Mouse (Mus musculus) limb, embryonic 14.5 days (tissue): ENCODE measurements around the gene Mmp24. TPM values are rescaled to one million over a fixed set of nuclear protein-coding genes. Genes with fewer than 3 reads are reported as not detected.
"Not testable (repeated sequence)": the region's sequence is repeated elsewhere in the genome, so short reads cannot be mapped to it uniquely, and the experiment has no call there.

Experiments
- ATAC-seq: fragments of 200-750 bp; cut with Nextera tagmentation; 2 replicates; pipeline ENCODE4 v1.8.0; 2017; ENCODE audit warnings: low read depth, moderate number of reproducible peaks, moderate TSS enrichment; ENCODE audit not compliant: low FRiP score
- DNase-seq: peaks from one replicate; pipeline ENCODE4 v3.0.0-alpha.2; 2015; ENCODE audit warnings: low spot score
- H3K27ac ChIP-seq: fragments of 300-500 bp; sonication (generic); replicated peaks from 2 replicates; pipeline ENCODE4 v1.5.1; 2014; ENCODE audit warnings: low read depth, mild to moderate bottlenecking, low read length, moderate library complexity, mixed read lengths
- H3K27me3 ChIP-seq: fragments of 300-500 bp; sonication (generic); 2 replicates; pipeline ENCODE4 v1.6.1; 2014; ENCODE audit warnings: low read length, mixed read lengths; ENCODE audit not compliant: control insufficient read depth, insufficient read depth
- H3K36me3 ChIP-seq: fragments of 300-500 bp; sonication (generic); 2 replicates; pipeline ENCODE4 v1.6.1; 2014; ENCODE audit warnings: mild to moderate bottlenecking, low read length, moderate library complexity, mixed read lengths; ENCODE audit not compliant: control insufficient read depth, insufficient read depth
- H3K4me1 ChIP-seq: fragments of 300-500 bp; sonication (generic); 2 replicates; pipeline ENCODE4 v1.6.1; 2014; ENCODE audit warnings: antibody characterized with exemption, low read length, mixed read lengths; ENCODE audit not compliant: control insufficient read depth, insufficient read depth
- H3K4me2 ChIP-seq: fragments of 300-500 bp; sonication (generic); replicated peaks from 2 replicates; pipeline ENCODE4 v1.6.1; 2014; ENCODE audit warnings: low read depth, mild to moderate bottlenecking, low read length, moderate library complexity; ENCODE audit not compliant: severe bottlenecking
- H3K4me3 ChIP-seq: fragments of 300-500 bp; sonication (generic); replicated peaks from 2 replicates; pipeline ENCODE4 v1.5.1; 2014; ENCODE audit warnings: low read length
- H3K9ac ChIP-seq: fragments of 300-500 bp; sonication (generic); 2 replicates; pipeline ENCODE4 v1.6.1; 2014; ENCODE audit warnings: mild to moderate bottlenecking, low read depth, low read length, moderate library complexity; ENCODE audit not compliant: severe bottlenecking
- H3K9me3 ChIP-seq: fragments of 300-500 bp; sonication (generic); 2 replicates; pipeline ENCODE4 v1.6.1; 2016; ENCODE audit warnings: low read length; ENCODE audit not compliant: control insufficient read depth
- POLR2A ChIP-seq: fragments of 200-500 bp; IDR thresholded peaks from 2 replicates; pipeline ENCODE4 v1.8.0; 2012; ENCODE audit warnings: inconsistent platforms, mild to moderate bottlenecking, moderate library complexity, borderline replicate concordance; ENCODE audit not compliant: insufficient read depth, insufficient read length; ENCODE audit errors: extremely low read depth
- WGBS: fragments of 180-500 bp; shearing (Covaris S2); extraction: QIAGEN DNeasy Blood & Tissue Kit; methylation state at CpG from one replicate; pipeline ENCODE4 v1.1.7; 2014; 5-methylcytosine and 5-hydroxymethylcytosine counted together
- polyA plus RNA-seq, 2 experiments: library from polyadenylated mRNA; depleted of rRNA in 1 of 2; stranded (reverse) in 1 of 2; unstranded in 1 of 2; fragments of >200 nt; fragmentation: Nextera tagmentation in 1 of 2; extraction: Ambion mirVana in 1 of 2; gene quantifications; 2 replicates each; pipeline versions ENCODE4 v1.2.1 to v1.2.3; 2012 to 2014

The Mmp24 gene
- polyA plus RNA-seq, 2 experiments, result 0.04 to 0.30 TPM

DNA sequence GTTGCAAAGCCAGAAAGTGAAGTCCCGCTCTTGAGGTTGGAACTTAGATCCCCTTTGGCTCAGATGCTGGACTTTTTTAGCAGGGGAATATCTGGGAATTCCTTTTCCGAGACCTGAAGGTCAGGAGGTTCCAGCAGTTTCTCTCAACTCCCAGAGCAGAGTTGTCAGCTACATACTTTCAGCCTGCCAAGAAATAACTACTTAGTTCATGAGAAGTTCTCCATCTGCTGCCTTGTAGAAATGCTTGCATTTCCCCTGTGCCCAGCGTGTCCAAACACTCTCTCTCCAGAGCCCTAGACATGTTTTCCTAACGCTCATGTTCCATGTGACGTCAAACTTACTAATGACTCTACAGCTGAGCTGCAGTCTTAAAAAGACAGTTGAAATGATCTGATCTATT, 40.1 kb upstream of the Mmp24 start:
- no peak for TF ChIP-seq POLR2A

GRCm38 (mm10) chr2:155735766-155736165, 39.4 kb upstream of the Mmp24 start, which contains the start of gene Gm17581:
Gene Gm17581 (minus strand): TSS chr2:155735866.
- not testable (repeated sequence) for H3K9me3 ChIP-seq, DNase-seq, H3K4me1 ChIP-seq, H3K27ac ChIP-seq, H3K9ac ChIP-seq, H3K27me3 ChIP-seq, H3K36me3 ChIP-seq, H3K4me3 ChIP-seq, H3K4me2 ChIP-seq, ATAC-seq
- WGBS, result 86% methylated on average over 5 of the region's 5 CpGs

More for the DNA sequence above, 40.1 kb upstream of the Mmp24 start:
- Histone ChIP-seq H3K27ac (no peak overlapping the region), H3K4me3 (no peak overlapping the region), H3K9ac (no peak overlapping the region), H3K27me3 (no peaks in the 10 kb centered on the region), H3K9me3 (no peaks in the 10 kb centered on the region), H3K4me1 (no peaks in the 10 kb centered on the region), H3K36me3 (no peaks in the 10 kb centered on the region), H3K4me2 (no peak overlapping the region)
- DNase-seq (no peak), ATAC-seq (no peak)
- 69% methylated on average over 5 of the region's 5 CpGs for WGBS

GRCm38 (mm10) chr2:155736936-155737335, 38.2 kb upstream of the Mmp24 start:
- Histone ChIP-seq H3K4me3 (no peak overlapping the region), H3K9ac (no peak overlapping the region), H3K4me1 (no peaks in the 10 kb centered on the region), H3K27ac (no peak overlapping the region), H3K27me3 (no peaks in the 10 kb centered on the region), H3K9me3 (no peaks in the 10 kb centered on the region), H3K36me3 (no peaks in the 10 kb centered on the region), H3K4me2 (no peak overlapping the region)
- ATAC-seq (no peak), DNase-seq (no peak)
- no peak for TF ChIP-seq POLR2A
- WGBS, result 74% methylated on average over 6 of the region's 6 CpGs

DNA sequence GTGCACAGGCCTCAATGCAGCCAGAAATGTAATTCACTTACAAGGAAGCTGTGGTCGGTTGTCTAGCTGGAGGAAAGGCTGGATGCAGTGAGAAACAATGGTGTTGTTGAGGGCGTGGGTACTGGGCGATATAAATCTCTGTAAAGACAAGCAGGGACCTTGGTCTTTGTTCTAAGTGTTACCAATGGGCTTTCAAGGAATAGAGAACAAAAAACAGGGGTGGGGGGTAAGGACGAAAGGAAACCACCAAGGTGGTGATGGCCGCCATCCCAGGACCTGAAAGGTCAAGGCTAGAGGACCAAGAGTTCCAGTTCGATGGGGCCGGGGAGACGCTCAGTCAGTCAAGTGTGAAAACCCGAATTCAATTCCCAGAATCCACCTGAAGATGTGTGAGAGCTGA, 37.3 kb upstream of the Mmp24 start:
- WGBS, result 76% methylated on average over 9 of the region's 9 CpGs
- Histone ChIP-seq H3K4me1 (no peaks in the 10 kb centered on the region), H3K27me3 (no peaks in the 10 kb centered on the region), H3K27ac (no peak overlapping the region), H3K4me2 (no peak overlapping the region), H3K9ac (no peak overlapping the region), H3K9me3 (no peaks in the 10 kb centered on the region), H3K4me3 (no peak overlapping the region), H3K36me3 (no peaks in the 10 kb centered on the region)
- no peak for DNase-seq
- no peak for TF ChIP-seq POLR2A
- ATAC-seq, result no peak

GRCm38 (mm10) chr2:155742211-155742610, 32.9 kb upstream of the Mmp24 start:
- no peaks in the 10 kb centered on the region for H3K4me1 ChIP-seq
- no peaks in the 10 kb centered on the region for H3K9me3 ChIP-seq
- no peak overlapping the region for H3K4me2 ChIP-seq
- 79% methylated on average over 11 of the region's 11 CpGs for WGBS
- H3K27me3 ChIP-seq, result no peaks in the 10 kb centered on the region
- DNase-seq, result no peak
- H3K27ac ChIP-seq, result no peak overlapping the region
- H3K36me3 ChIP-seq, result no peaks in the 10 kb centered on the region
- H3K9ac ChIP-seq, result no peak overlapping the region
- no peak for TF ChIP-seq POLR2A
- ATAC-seq, result no peak
- no peak overlapping the region for H3K4me3 ChIP-seq

- no peak for ATAC-seq
- H3K27ac ChIP-seq, result no peak overlapping the region
- WGBS, result 76% methylated on average over 12 of the region's 12 CpGs
Measured at GRCm38 (mm10) chr2:155742931-155743337, 32.2 kb upstream of the Mmp24 start.

More at GRCm38 (mm10) chr2:155742931-155743337, 32.2 kb upstream of the Mmp24 start:
- no peaks in the 10 kb centered on the region for H3K4me1 ChIP-seq
- no peak for TF ChIP-seq POLR2A
- no peaks in the 10 kb centered on the region for H3K27me3 ChIP-seq
- H3K4me2 ChIP-seq, result no peak overlapping the region
- no peak overlapping the region for H3K4me3 ChIP-seq
- no peaks in the 10 kb centered on the region for H3K9me3 ChIP-seq
- no peak for DNase-seq
- no peaks in the 10 kb centered on the region for H3K36me3 ChIP-seq
- H3K9ac ChIP-seq, result no peak overlapping the region
